Mouse (Mus musculus): ENCODE results near the gene Kcnip1.

DNA sequence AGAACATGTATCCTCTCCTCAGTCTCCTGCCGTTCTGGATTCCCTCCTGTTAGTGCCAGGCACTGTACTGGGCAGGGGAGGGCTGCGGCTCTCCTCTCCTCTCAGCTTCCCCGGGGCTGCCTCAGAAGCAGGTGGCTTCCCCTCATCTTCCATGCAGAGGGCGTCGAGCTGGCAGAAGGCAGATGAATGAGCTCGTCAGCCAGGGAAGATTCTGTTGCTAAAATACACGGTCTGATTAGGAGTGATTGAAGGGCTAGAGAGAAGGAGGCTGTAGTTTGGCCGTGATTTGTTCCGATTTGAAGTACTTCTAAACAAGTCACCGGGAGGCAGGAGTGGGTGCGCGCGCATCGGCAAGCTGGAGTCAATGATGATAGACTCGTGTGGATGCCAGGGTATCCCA, 236.3 kb downstream of the Kcnip1 start:
- no peak for TF ChIP-seq CTCF (IDR thresholded peaks at IDR 0.05)
- no peak for TF ChIP-seq EP300 (IDR thresholded peaks at IDR 0.05)

All from lung, postnatal 0 days (tissue).